Mouse (Mus musculus): ENCODE data around the gene Zfp710.

The Zfp710 gene

DNA sequence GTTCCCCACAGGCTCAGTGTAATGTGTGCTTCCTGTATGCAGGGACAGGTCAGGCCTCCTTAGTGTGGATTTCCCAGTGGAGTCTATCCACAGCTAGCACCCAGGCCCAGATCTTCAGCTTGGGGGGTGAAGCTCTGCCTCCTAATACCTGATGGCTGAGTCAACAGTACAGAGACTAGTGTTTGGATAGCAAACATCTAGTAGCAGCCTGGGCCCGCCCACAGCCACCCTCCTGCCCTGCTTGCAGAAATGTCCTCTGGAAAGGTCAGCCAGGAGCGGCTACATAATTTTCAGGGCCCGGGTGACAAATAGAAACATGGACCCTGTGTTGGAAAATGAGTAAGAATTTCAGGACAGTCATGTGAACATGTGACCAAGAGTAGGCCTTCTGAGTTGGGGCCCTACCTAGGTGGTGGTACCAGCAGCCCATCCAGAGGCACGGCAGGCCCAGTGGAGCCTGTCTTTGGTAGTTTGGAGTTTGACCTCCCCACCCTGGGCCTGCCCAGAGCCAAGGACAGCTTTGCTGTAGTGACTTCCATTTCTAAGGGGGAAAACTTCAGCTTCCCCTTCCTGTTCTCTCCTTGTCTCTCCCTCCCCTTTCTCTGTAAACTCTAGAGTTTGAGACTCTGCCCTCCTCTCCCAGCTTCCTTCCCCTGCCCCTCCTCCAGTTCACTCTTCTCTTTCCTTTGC, 32.5 kb downstream of the Zfp710 start:
- no peak for DNase-seq (ENCODE audit: low spot score in 2 of 2)

DNA sequence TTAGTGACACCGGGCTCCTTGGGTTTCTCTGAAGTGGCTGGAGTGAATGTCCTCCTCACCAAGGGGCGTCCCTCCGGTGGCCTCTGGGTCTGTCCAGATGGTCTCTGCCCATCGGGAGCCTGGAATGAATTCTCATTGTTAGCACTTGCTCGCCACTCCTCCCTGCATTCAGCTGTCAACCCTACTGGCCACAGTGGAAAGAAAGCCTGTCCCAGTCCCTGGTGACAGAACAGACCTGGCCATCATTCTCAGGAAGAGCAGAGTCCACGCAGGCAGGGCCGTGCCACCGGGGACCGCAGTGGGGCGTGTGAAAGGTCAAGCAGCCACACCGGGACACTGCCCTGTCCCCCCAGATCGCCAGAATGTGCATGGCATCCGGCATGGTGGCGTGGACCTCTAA, 33.2 kb downstream of the Zfp710 start:
- no peak for DNase-seq (ENCODE audit: low spot score in 2 of 2)

DNA sequence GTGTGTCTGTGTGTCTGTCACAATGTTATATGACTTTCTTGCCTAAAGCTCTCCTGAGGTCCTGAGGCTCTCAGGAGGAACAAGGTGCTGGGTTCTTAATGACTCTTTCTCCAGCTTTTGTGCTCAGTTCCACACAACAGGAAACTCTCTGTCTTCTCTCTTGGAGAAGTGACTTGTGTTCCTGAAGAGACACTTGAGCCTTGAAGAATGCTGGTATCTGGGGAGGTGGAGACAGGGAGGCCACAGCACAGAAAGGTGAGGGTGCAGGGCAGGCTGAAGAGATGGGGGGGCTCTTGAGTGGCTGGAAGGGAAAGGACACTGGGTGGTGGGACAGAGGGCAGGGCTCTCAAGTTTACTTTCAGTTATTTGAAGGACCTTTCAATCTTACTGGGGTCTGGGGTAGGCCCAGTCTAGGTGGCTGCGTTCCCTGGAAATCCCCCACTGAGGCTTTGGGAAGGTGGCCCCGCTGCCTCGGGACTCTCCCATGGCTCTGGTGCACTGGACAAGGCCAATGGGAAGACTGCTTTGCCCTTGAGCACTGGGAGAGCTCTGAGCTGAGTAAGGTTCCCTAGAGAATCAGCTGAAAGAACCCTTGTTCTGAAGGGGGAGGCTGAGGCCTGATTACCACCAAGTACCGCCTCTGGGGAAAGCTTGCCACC, 33.9 kb downstream of the Zfp710 start:
- DNase-seq (ENCODE audit: low spot score in 2 of 2), result no peak

DNA sequence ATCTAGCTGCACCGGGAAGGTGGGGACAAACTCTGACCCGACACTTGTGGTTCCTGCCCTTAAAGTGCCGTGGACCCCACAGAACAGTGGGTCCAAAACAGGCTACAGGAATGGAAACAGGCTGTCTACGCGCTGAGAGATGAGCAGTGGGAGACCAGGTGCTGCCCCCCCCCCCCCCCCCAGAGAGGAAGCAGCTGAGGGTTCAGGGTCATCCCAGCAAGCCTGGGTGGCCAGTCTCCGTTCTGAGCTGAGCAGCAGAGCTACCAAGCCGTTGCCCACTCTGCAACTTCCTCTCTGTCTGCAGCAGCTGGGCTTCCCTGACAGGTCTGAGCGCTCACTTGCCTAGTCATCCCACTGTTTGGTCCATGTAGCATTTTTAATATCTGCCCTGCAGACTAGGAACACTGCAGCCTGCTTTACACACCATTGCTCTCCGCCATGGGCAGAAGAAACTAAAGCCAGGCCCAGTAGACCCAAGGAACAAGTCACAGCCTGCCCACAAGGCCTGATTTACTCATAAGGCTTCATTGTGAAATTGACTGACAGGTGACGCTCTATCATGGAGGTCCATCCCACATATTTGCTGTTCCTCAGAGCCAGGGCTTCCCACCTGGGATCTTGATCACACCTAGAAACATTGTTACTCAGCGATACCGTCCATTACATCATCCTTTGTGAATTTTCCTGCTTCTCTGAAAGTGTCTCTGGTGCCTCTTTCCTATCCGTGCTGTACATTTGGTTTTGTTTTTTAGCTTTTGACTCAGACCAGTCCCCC, 34.6 kb downstream of the Zfp710 start:
- DNase-seq (ENCODE audit: low spot score in 2 of 2), result no peak

DNA sequence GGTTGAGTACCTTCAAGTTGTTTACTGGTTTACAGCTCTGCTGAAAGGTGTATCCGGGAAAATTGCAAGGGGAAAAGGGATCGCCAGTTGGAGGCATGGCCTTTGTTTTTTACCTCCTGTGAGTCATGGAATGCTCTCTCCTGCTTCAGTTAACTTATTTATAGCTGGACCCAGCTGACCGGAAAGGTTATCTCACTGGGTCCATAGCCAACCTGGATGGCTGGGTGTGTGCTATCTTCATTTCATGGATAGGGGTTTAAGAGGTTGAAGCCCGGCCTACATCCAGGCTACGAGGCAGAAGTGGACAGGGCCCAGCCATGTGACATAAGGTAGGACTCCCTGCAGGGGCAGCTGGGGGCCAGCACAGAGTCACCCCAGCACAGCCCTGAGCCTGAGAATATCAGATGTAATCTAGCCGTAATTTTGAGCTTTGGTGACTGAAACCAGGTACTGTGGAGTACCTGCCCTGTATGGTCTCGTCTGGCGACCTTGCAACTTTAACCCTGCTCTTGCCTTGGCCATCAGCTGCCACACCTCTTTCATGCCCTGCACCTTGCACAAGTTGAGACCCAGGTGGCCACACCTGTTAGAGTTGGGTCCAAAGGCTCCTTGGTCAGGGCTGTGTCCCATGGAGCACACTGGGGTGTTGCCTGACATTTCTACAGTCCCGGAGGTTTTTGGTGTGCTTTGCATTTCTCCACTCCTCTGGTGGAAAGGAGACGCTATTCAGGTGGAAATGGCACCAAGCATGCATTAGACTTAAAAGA, 35.6 kb downstream of the Zfp710 start:
- no peak for DNase-seq (ENCODE audit: low spot score in 2 of 2)

DNA sequence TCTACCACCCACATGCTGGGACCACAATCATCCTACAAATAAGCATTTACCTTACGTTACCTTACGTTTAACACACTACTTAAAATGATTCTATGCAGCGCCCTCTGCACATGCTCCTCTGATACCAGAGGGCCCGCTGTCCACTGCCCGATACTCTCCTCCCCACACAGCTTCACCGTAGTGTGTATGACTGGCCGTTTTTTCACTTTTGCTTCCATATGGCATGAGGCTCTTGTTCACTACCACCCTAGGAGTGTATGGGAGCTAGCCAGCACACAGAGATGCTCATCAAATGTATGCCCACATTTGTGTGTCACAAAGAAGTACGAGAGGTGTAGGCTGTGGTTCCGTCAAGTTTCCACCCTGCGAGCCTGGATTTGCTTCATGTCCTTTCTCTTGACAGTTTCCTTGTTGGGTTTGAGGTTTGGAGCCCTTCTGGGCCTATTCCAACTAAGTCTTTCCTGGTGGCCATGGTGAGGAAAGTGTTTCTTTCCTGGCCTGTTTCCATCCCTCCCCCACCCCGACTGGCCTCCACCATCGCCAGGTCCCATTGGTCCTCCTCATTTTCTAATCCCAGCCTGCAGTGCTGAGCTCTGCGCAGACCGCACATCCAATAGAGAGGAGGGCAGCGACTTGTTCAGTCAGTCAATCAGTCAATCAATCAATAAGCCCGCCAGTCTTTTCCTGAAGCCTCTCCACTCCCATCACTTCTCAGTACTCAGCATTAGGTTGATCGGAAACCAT, 37.6 kb downstream of the Zfp710 start:
- no peak for DNase-seq (ENCODE audit: low spot score in 2 of 2)

DNA sequence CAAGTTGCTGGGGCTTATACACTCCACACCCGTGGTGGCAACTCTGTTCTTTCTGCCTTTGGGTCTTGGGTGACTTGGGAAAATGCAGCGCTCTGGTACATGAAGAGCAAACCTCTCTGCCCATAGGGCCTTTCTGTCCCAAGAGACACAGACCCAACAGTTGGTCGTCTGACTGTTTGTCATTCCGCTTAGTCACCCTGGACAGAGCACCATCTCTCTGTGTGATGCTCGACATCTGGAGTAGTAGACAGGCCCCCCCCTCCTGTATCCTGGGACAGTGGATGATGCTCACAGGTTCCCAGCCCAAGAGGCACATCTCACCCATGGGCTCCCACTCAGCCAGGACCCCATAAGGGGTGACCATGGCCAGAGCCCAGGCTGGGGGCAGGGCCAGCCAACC, 38.6 kb downstream of the Zfp710 start:
- DNase-seq (ENCODE audit: low spot score in 2 of 2), result no peak

GRCm38 (mm10) chr7:80063902-80064736, 39.5 kb downstream of the Zfp710 start:
- DNase-seq (ENCODE audit: low spot score in 2 of 2), result no peak

DNA sequence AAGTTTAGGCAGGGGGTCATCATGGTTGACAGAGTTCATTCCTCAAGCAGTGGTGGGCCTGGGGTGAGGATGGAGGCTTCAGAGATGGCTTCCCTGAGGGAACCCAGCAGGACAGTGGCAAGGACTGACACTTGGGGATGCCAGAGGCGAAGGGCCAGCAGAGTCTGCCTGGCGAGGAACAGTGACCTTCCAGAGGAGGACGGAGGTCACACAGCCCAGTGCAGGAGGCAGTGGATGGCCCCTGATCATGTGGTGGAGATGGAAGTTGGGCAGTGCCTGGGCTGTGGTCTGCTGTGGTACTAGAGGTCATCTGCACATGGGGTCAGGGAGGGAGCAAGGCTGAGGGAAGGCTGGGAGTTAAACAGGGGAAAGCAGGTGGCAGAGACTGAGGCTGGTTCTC, 40.6 kb downstream of the Zfp710 start:
- DNase-seq (ENCODE audit: low spot score in 2 of 2), result no peak

DNA sequence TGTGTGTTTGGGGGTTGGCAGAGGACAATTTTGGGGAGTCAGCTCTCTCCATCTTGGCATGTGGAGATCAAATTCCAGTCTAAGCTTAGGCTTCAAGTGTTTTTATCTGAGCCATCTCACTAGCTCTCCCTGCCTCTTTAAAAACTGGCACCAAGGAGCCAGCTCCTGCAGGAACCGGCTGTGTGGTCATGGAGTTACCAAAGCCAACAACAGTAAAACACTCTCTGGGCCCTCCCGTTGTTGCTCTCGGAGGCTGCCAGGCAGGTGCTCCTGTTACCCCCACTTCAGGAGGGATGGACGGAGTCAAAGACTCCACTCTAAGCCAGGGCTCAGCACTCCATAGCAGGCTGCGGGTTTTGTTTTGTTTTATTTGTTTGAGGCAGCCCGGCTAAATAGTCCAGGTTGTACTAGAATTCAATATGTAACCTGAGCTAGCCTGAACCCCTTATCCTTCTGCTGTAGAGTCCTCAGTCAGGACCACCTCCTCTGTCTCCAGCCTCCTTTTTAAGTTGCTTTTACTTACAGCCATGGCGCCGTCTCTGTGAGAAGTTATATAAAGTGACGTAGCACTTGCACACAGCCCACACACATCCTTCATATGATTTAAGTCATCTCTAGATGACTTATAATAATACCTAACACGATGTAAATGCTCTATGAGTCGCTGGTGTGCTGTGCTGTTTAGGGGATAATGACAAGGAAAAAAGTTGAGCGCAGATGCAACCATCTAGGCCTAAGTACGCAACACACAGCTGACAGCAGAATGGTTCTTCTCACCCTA, 42.3 kb downstream of the Zfp710 start:
- DNase-seq (ENCODE audit: low spot score in 2 of 2), result no peak

- DNase-seq (ENCODE audit: low spot score in 2 of 2), result no peak
Measured at GRCm38 (mm10) chr7:80068341-80068740, 43.7 kb downstream of the Zfp710 start.

DNA sequence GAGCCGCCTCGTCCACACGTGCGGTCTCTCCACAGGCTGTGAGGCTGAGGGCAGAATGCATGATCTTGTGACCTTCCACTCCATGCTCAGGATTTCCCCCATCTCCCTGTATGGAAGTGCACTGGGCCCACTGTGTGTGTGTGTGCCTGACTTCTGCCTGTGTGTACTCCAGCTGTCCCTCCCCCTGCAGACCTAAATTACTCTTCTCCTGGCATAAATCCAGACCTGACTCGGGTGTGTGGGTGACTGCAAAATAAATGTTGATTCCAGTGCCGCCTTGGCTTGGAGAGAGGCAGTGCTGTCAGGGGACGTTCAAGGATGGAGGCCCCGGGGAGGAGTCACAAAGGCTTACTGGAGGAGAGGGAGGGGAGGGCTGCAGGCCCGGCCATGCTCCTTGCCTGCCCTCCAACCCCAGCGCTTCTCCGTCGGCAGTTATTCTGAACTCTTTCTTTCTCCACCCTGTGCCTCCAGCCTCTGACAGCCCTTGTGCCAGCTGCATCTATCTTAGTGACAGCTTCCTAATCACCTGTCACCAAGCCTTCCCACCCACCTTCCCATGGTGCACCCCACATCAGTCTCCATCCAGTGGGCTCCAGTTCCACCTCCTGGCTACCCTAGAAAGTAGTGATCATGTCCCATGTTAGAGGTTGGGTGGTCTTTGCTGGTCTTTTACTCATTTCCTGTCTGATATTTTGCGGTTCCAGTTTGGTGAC, 45.2 kb downstream of the Zfp710 start:
- no peak for DNase-seq (ENCODE audit: low spot score in 2 of 2)

- DNase-seq (ENCODE audit: low spot score in 2 of 2), result no peak
Measured at GRCm38 (mm10) chr7:80071209-80071608, 46.6 kb downstream of the Zfp710 start.

GRCm38 (mm10) chr7:80072297-80072696, 47.7 kb downstream of the Zfp710 start:
- no peak for DNase-seq (ENCODE audit: low spot score in 2 of 2)

DNA sequence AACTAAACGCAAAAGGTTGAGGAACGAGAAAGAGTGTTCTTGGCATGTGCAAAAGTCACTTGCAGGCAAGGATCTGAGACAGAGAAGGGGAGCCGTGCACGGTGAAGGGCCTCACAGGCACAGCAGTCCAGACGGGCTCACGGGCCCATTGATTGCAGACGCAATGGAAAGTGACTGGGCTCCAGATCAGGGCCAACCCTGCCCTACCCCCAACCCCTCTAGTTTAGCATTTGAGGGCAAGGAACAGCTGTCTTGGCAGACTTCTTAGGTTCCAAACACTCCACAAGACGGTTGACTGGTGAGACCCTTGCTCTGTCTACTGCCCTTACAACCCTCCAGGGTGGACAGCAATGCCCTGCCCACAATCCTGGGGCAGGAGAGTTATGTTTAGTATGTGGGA, 48.9 kb downstream of the Zfp710 start:
- no peak for DNase-seq (ENCODE audit: low spot score in 2 of 2)

GRCm38 (mm10) chr7:80074921-80075441, 50.4 kb downstream of the Zfp710 start:
- DNase-seq (ENCODE audit: low spot score in 2 of 2), result no peak

DNA sequence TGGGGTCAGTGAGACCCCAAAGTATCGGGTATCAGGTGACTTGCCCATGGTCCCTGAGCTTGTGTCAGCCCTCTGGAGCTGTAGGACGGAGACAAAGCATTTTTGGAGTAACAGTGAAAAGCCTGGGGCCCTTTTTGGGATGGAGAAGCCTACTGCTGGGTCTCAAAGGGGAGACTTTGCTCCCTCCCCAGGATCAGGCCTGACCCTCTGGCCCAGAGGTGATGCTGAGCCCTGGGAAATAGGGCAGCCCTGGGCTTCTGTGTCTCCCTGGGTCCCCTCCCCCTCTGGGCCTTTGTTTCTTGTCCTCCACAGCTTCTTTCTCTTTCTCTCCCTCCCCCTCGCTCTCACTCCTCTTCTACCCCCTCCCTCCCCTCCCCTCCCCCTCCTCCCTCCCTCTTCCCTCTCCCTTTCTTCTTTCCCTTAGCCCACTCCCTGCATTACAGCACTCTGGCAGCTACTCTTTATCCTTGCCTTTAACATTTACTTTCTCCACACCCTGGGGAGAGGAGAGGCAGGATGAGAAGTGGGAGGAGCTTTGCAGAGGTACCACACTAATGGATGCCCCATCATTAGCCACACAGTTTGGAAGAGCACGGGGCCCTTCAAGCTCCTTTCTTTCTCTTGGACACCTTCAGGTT, 51.5 kb downstream of the Zfp710 start:
- DNase-seq (ENCODE audit: low spot score in 2 of 2), result no peak

- no peak for DNase-seq (ENCODE audit: low spot score in 2 of 2)
Measured at GRCm38 (mm10) chr7:80076961-80077716, 52.5 kb downstream of the Zfp710 start.
